Mouse (Mus musculus) gastrocnemius, postnatal 25 days (tissue): ENCODE data around the gene Cfap299. TPM values are rescaled to one million over a fixed set of nuclear protein-coding genes. Genes with fewer than 3 reads are reported as not detected.
"Not testable (repeated sequence)": the region's sequence is repeated elsewhere in the genome, so short reads cannot be mapped to it uniquely, and the experiment has no call there.

ENCODE experiments used
- DNase-seq: peaks from one replicate; pipeline ENCODE4 v3.0.0; 2022
- long read RNA-seq, 2 experiments: library from polyadenylated mRNA; stranded (forward); transcript quantifications; one replicate each; pipeline ENCODE4 v2.0.0; 2021
- total RNA-seq, 2 experiments: library from RNA; stranded (reverse); gene quantifications; 1 replicate in 1 of 2; 2 replicates in 1 of 2; pipeline ENCODE4 v1.2.3; 2021

Gene Cfap299
- not detected for total RNA-seq
- long read RNA-seq, experiment 1, result 0 reads
- long read RNA-seq, experiment 2, partial matches to known transcripts, result 0 of 1 reads
- long read RNA-seq, experiment 2, other reads (novel, unspliced or antisense), result 1 of 1 reads

DNA sequence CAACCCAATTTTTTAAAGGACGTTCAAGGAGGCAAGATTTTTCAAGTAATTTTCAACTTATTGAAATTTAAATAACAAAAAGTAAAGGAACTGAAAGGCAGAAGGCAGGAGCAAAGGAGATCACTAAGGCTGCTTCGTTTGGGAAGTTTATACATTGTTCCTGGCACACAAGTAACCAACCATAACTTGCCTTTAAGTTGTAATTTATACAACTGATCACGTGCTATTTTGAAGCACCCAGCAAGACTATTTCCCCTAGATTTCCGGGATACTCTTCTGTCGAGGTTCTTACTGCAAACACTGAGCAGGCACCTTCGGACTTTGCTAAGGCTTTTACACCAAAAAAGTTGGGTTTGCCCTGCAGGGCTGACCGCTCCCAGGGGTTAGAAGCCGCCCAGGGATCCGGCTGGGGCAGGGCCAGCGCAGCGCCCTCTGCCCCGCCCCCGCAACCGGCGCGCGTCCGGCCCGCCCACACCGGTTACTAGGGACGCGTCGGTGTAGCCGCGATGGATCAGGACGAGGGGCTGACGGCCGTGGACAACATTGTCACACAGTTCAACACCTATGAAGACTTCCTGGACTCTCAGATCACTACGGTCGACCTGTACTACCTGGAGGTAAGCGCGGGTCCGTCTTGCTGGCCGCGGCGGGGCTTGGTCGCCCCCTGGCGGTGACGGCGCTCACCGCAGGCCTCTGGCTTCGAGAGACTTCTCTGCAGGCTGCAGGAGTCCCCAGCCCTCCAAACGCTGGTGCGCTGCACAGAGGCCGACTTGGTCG, at the start of gene Cfap299:
Gene Cfap299 (plus strand): TSS at position 457 of the 777 bp plus-strand sequence.
- DNase-seq, result peak; percentile 62

DNA sequence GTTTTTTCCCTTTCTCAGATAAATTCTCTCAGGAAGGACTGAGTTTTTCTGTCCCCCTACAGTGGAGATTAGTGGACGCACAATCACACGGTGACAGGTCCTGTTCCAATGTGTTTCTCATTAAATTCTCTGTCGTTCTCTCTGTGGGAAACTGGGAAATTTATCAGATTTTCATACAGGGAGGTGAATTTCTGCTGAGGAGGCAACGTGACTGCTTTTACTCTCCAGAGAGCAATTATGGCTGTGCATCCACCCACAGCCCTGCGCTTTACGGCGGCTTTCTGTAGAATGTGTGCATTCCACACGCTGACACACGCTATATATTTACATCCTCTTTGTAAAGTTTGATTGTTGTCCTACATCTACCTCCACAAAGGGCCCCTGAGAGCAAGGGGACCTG, 47.1 kb upstream of the Cfap299 start:
- DNase-seq, result no peak

DNA sequence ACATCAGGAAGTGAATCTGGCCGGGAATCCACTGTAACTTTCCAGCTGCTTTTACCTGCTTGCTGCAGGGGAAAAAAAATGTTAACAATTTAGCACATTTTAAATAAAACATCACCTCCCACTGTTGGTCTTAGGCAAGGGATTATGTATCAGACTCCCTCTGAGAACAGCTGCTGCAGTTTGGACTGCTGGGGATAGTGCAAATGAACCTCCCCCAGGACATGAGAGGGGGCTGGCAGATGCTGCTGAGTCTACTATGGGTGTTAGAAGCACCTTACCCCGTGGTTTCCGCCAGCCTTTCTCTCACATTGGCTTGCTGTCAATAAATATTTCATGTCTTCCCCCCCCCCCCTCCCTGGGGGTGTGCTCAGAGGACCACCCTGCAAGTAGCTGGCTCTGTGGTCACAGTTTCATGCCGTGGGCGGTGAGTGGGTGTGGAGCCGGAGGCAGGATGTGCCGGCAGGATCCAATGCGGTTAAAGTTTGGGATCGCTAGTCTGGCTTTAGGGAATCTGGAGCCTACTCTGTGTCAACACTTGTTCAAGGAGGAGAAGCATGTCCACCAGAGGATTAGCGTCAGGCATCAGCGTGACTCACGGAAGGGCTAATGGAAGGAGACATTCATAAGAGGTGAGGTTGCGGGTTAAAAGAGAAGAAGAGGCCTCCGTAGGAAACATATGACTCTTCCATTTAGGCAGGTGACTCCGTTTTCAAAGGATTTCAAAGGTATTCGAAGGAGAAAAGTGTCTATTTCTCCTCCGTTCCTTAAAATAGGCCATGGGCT, 45.2 kb upstream of the Cfap299 start:
- no peak for DNase-seq

DNA sequence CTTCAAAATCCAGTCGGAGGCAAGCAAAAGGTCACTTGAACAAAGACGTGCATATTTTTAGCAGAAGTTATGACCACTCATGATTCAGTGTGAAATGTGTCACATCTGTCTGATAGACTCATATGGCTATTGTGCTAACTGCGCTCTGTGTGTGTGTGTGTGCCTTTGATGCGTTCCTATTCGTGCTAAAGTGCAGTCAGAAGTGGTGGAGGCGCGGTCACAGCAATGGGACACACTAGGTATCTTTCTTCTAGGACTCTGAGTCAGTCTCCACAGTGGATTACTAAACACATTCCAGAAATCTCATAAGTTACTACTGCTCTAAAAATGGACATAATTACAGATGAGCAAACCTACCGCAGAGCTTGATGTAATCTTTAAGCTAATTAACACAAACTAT, 38.5 kb upstream of the Cfap299 start:
- no peak for DNase-seq

DNA sequence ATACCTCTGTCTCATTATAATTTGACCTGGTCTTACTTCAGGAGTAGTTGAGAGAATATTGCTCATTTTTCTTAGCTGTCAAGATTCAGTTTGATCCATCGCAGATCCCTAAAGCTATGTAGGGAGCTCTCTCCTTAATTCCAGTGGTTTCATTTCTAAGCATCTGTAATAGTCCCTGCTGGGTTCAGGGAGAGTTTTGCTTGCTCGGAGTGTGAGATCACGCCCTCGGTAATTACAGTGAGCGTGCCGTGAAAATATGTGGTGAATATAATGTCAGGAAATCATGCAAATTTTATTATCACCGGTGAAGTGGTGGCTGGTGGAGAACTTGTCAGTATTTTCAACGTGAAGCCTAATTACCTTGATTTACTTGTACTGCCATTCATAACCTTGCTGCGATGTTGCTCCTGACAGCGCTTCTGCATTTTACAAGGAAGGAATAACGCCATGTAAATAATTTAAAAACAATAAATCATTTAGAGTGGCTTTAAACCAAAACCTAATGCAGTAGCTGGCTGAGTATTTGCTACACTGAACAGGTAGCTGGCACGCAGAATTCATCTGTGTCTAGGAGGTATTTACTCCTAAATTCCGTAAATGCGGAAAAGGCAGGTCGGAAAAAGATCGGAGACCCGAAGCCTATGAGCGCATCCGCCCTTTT, 36.6 kb upstream of the Cfap299 start:
- no peak for DNase-seq

DNA sequence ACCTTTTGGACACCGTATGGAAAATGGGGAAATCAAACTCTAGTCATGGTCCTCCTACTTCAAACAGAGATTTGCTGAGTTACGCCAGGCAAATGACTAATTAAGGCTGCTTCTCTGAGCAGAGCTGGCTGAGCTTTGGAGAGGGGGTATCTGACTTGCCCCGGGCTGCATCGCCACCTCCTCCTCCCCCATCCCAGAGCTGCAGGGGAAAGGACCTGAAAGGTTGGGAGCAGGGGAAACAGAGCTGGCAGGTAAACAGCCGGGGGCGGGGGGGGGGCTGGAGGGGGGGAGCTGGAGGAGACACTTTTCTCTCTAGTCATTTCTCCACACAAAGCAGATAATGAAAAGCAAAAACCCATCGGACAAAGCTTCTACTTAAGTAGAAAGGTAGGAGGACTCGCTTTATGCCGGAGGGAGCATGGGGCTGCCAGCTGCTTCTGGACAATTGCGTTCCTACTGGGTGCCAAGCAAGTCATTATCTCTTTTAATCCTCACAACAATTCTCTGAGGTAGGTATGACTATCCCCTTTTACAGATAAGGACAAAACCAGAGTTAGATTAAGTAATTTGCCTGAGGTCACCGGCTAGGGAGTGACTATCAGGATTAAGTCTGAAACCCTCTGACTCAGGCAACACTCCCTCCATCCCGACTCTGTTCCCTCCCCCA, 35.9 kb upstream of the Cfap299 start:
- DNase-seq, result no peak

DNA sequence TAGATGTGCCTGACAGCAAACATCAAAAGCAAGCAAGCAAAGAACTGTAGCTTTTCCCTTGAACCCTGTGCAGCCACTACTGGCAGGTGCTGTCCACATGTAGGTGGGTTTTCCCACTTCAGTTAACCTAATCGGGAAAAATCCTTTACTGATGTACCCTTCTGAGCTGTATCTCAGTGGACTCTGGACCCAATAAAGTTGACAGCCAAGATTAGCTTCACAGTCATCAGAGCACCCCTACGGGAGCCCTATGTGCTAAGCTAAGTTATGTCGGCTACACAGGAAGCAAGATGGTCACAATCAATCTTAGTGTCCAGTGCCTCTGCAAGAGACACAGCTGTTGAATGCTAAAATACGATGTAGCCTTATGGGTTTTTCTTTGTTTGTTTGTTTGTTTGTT, 29.0 kb upstream of the Cfap299 start:
- no peak for DNase-seq

DNA sequence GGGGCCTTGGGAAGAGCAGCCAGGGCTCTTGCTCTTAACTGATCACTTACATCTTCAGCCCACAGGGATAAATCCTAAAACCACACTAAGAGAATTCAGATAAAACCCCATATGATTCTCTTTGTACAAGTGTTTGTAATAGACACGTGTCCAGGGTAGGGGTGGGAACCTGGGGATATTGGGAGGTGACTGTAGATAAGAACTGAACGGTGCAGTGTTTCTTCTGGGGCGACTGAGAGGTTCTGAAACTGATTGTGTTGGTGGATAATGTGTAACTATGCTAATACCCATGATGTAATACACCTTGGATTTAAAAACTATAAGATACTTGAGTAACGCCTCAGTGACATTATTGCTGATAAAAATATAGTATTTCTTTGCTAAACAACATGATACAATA, 23.4 kb upstream of the Cfap299 start:
- no peak for DNase-seq

DNA sequence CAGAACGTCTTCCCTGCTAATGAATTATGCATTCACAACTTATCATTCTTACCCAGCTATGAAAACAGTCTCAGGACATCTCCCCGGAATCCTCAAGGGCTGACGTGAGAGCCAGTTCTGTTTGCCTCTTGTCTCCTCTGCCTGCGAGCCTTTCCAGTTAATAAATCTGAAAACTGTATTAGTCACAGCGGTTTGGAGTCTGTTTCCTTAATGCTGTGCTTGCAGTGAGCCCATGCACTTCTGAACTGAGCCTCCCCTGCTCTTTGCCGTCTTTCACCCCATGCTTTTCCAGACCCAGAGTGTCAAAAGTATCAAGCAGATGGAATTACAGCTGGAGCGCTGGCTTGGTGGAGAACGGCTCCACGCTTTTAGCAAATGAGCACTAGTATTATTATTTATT, 22.6 kb upstream of the Cfap299 start:
- no peak for DNase-seq

DNA sequence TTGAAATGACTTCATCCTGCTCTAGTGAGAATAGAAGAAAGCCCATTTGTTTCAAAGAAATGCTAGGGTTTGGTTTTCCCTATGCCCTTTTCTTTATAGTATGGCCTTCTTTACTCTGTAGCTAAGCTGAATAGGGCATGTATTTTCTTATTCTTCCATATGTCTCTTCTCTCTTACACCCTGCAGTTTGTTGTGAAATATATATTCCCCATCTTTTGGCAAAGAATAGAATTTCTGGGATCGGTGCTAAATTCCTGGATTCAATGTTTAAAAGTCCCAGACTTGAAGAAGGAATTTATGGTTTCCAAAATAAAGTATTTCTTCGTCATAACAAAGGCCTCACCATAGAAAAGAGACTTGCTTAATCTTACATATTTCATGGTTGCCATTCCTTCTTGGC, 2.5 kb upstream of the Cfap299 start:
- DNase-seq, result no peak

DNA sequence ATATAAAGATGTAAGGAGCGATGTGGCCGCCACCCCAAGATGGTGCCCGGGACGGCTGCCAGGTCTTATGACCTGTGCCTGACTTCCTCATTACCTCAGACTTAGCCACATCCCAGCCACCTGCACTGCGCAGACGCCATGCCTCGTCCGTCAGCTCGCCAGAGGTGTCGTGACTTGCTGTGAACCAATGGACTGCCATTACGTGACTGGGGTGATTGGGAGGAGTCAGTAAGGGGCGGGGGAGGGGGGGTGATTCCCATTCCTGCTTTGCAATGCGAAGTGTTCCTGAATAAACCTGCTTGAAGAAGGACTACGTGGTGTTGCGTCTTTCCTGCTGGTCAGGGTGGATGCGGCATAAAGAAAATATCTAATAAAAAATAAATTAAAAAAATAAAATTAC, 14.6 kb downstream of the Cfap299 start:
- DNase-seq, result not testable (repeated sequence)

DNA sequence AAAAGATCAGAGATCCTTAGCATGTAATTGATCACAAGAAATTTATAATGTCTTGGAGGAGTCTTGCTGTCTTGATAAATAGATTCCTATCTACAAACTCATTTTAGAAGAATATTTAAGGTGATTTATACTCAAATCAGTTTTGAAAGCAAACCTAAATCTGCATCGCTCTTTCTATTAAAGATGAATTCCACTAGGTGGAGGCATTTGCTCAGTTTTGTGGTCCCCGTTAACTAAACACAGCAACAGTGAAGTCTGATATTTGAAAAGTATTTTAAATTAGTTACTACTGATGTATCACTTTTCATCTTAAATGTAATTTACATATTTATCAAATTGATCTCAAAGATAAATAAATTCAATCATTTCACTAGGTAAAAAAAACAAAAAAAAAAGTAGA, 15.5 kb downstream of the Cfap299 start:
- no peak for DNase-seq

DNA sequence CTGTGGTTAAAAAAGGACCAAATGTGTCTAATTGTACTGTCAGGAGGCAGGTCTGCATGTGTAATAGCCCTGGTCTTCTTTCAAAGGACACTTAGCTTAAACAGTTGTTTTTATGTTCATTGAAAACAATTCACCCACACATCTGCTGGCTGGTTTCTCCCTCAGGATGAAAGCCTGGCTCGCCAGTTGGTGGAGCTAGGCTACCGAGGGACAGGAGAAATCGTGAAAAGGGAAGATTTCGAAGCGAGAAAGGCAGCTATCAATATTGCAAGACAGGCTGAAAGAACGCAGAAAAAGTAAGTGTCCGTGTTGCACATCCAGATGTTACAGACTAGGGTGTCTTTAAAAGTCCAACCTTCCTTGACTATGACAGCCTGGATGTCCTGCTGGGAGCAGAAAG, 17.0 kb downstream of the Cfap299 start:
- no peak for DNase-seq

DNA sequence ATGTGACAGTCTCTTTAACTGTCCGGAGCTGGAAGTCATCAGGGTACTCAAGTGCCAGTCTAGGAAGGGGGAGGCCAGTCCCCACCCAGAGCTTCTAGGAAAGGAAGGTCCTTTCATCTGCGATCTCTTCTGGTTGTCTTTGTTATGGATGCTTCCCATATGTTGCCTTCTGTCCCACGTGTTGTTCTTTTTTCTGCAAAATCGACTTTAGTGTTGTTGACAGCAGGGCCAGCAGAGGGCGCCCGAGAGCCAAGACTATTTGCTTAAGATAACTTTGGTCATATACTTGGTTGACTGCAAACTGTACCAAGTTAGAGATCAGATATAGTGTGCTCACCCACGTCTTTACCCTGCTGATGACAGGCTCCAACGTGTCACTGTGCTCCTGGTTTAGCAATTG, 19.5 kb downstream of the Cfap299 start:
- DNase-seq, result no peak

DNA sequence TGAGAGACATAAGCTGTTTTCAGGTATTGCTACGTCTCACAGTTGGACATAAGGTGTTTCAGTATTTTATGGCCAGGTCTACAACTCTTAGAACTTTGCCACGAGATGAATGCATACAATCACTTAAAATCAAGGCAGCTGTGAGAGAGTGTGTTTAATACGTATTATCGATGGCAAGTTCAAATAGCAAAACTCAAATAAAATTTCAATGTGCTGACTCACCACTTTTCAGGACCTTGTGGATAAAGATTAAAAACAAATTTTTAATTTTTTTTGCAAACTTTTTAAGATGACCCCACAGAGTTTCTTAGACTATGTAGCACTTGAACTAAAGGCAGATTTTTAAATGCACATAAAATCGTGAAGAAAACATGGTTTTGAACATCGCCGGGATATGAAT, 30.8 kb downstream of the Cfap299 start:
- DNase-seq, result no peak

DNA sequence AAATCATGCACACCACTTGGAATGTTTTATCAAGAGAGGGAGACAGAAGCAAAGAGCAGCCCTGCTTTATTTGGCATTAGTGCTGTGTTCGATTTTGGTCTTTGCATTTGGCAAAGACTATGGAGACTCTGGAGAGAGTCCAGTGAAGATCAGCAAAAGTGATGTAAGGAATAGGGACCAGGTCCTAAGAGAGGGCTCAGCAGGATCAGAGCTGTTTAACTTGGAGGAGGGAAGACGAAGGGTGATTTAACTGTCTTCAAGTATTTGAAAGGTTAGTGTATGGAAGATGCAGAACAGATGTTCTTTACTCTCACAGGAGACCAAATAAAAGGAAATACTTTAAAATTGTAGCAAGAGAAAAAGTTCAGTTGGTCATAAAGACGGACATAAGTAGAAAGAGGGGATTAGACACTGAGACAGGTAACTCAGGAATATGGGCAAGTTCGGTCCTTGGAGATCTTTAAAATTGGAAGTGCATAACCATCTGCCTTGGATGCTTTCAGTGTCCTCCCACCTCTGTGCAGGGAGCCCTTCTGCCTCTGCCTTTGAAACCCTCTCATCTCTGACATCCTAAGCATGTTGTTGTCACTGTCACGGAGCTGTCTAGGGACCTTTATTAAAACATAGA, 31.8 kb downstream of the Cfap299 start:
- DNase-seq, result no peak

DNA sequence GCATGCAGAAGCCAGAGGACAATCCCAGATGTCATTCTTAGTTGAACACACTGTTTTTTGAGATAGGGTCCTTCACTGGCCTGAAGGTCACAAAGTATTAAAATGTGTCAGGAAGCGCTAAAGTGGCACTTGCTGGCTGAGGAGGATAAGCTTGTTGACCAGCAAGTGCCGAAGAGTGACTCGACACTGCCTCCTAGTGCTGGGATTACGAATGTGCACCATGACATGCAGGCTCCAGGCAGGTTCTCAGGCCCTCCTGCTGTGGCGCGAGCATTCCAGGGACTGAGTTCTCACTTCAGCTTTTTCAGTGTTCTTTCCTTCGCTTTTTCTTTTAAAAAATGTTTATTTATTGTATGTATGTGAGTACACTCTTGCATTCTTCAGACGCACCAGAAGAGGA, 34.3 kb downstream of the Cfap299 start:
- DNase-seq, result no peak

DNA sequence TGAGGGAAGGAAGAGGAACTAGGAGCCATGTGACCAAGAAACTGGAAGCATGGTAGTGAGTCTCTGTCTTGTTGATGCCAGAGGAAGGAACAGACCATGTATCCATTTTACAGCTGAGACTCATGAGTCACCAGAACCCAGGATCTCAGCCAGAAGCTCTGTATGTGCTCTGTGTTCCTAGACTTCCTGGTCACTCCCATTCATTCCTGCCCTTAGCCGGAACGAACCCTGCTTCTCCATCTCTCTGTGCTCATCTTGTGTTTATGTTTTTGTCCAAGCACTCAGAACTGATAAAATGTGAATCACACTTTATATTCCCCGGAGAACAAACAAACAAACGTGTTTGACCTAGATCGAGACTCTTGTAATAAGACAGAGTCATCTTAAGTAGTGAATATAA, 36.2 kb downstream of the Cfap299 start:
- DNase-seq, result no peak

DNA sequence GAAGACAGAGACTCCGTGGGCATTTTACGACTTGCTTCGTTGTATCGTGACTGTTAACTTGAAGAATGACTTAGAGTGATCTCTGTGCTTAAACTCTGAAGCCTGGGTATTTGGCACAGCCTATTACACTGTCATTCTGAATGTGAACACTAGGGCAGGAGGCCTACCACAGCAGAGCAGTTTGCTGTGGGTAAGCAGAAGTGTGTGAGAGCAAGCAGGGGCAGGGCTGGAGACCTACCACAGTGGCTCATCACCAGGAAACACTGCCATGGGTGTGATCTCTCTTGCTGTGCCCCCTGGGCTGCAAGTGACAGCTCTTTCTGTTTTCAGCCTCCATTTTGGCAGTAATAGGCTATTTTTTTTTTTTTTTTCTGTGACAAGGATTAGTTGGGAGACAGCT, 39.7 kb downstream of the Cfap299 start:
- DNase-seq, result no peak

DNA sequence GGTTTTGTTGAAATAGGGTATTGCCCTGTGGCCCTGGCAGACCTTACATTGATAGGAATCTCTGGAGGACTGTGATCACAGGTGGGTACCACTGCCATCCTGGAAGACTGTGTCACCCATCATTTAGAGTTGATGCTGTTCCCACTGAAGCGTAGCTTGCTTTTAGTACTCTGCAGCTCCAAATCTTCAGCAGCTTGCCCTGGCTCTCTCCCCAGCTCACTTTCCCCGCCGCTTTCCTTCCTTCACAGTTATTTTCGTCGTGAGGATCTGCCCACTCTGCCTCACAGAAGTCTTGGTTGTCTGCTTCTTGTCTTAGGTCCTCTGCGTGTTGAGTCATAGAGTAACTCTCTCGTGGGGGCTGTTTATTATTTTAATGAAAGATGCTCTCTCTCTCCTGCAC, 40.3 kb downstream of the Cfap299 start:
- DNase-seq, result no peak

DNA sequence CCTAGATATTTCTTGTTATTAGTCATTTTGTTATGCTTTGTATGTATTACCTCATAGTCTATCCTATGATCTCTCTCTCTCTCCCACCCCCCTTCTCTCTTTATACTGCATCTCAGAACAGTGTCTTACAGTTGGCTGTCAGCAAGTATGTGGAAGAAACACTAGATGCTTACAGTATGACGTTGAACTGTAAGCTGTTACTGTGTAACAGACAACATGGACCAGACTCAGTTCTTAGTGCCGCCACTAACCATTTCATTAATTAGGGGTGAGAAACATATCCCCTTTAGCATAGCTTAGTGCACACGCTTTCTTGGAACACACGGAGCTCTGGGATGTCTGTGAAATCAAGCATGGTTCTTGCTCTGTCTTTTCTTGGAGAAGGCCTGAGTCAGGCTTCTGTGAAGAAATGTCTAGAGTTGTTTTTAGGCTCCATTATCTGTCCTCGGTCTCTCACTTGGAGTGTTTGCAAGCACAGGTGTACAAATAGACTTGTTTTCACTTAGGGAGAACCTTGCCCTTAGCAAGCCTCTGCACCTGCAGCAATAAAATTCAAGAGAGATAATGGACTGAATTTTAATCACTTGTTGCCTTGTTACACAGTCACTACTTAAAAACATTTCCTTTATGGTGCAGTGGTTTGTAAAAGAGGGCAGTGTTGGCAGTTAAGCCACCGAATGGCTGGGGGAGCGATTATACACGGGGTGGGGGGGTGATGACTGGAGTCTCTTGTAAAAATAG, 47.1 kb downstream of the Cfap299 start:
- DNase-seq, result no peak

DNA sequence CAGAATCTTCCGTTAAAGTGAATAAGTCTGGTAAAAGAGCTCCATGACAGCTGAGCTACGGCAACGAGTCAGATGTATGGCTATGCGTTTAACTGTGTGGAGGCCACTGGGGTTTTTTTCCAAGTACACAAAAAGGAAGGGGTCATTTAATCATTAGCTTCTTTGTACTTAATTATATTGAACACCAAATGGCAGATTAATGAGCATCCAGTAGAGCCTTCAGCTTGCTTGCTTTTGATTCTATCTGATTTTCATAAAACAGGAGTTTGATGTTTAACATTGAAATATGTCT, 47.6 kb downstream of the Cfap299 start:
- no peak for DNase-seq
